Mouse (Mus musculus) left cerebral cortex, adult 6 months (tissue): ENCODE results near the gene Neu4. TPM values are rescaled to one million over a fixed set of nuclear protein-coding genes. Genes with fewer than 3 reads are reported as not detected.

Experiments
- long read RNA-seq, 2 experiments: library from polyadenylated mRNA; unstranded; transcript quantifications; one replicate each; pipeline ENCODE4 v2.0.0; 2019 to 2020
- polyA plus RNA-seq: library from polyadenylated mRNA; unstranded; fragments of <200 nt; fragmentation: Nextera tagmentation; gene quantifications from 2 replicates; pipeline ENCODE4 v1.2.3, GENCODE M21; 2021

Gene Neu4
- polyA plus RNA-seq, result 3.5 and 4.6 TPM in 2 replicates
- long read RNA-seq, experiment 1, full-length matches to known transcripts, result 15 of 20 reads
- long read RNA-seq, experiment 1, partial matches to known transcripts, result 5 of 20 reads
- long read RNA-seq, experiment 1, other reads (novel, unspliced or antisense), result 0 of 20 reads
- long read RNA-seq, experiment 2, full-length matches to known transcripts, result 5 of 10 reads
- long read RNA-seq, experiment 2, partial matches to known transcripts, result 1 of 10 reads
- long read RNA-seq, experiment 2, other reads (novel, unspliced or antisense), result 4 of 10 reads

DNA sequence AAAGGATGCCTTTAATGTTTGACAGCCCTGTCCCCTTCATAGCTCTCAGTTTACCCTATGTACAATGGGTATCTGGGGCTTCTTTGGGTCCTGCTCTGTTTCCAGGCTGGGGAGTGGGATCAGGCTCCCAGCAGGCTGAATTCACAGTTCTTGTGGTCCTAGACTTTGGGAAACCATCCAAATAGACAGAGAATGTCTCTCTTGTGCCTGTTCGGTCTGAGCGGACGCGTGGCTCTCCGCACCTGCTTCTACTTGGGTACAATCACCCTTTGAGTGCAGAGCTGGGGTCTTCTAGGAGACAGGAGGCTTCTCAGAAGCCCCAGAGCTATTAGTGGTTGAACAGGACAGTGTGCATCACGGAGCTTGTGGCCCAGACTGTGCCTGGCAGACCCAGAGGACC, at the start of gene Neu4:
Neu4 (plus strand) TSS at position 301 of the 400 bp plus-strand sequence.

GRCm38 (mm10) chr1:93990209-93990608, 30.0 kb upstream of the Neu4 start, which contains the start of gene Gal3st2c:
Gene Gal3st2c (plus strand): TSS chr1:93990509.

GRCm38 (mm10) chr1:94052373-94052772, 32.1 kb downstream of the Neu4 start, which contains the start of gene Pdcd1:
Gene Pdcd1 (minus strand): TSS chr1:94052553.

Other genes with a start within 250 kb of the Neu4 start
- gene Dtymk, start 218.5 kb upstream of the Neu4 start, polyA plus RNA-seq, result 67.2 and 82.9 TPM in 2 replicates
- gene Ing5, start 216.5 kb upstream of the Neu4 start, polyA plus RNA-seq, result 5.3 and 7.7 TPM in 2 replicates
- gene D2hgdh, start 195.5 kb upstream of the Neu4 start, polyA plus RNA-seq, result 5.6 and 6.2 TPM in 2 replicates
- 0.06 TPM in 1 of 2 replicates, not detected in the other for gene Gal3st2, start 159.1 kb upstream of the Neu4 start, polyA plus RNA-seq
- gene Gal3st2b, start 102.1 kb upstream of the Neu4 start, polyA plus RNA-seq, result not detected in 2 replicates
- gene Gal3st2c, start 29.9 kb upstream of the Neu4 start, polyA plus RNA-seq, result not detected in 2 replicates
- gene Pdcd1, start 32.1 kb downstream of the Neu4 start, polyA plus RNA-seq, result 0.16 TPM in 1 of 2 replicates, not detected in the other